Mouse (Mus musculus) cerebellum, adult 2 months (tissue): ENCODE results near the gene Pbx2. TPM values are rescaled to one million over a fixed set of nuclear protein-coding genes. Genes with fewer than 3 reads are reported as not detected.

Experiments used
- DNase-seq, 2 experiments: peaks; one replicate each; pipeline ENCODE4 v3.0.0; 2021
- H3K27ac ChIP-seq: fragments of 200-500 bp; 2 replicates; pipeline ENCODE4 v1.5.1; 2012; ENCODE audit warnings: low read length, control low read depth, inconsistent platforms; ENCODE audit not compliant: insufficient read depth
- H3K27me3 ChIP-seq: fragments of 200-500 bp; 2 replicates; pipeline ENCODE4 v1.6.1; 2012; ENCODE audit warnings: inconsistent platforms, mild to moderate bottlenecking, low read length, moderate library complexity; ENCODE audit not compliant: control insufficient read depth, insufficient read depth
- H3K4me1 ChIP-seq: fragments of 200-500 bp; 2 replicates; pipeline ENCODE4 v1.6.1; 2011; ENCODE audit warnings: low read length; ENCODE audit not compliant: control insufficient read depth, insufficient read depth
- H3K4me3 ChIP-seq: fragments of 200-500 bp; replicated peaks from 2 replicates; pipeline ENCODE3; 2011; ENCODE audit warnings: mild to moderate bottlenecking, low read depth, low read length, control low read depth; ENCODE audit not compliant: insufficient read depth
- CTCF ChIP-seq: fragments of 200-500 bp; IDR thresholded peaks from 2 replicates; pipeline ENCODE4 v1.5.1; 2011; ENCODE audit warnings: low read depth, mild to moderate bottlenecking, control low read depth, low read length, moderate library complexity, borderline replicate concordance; ENCODE audit not compliant: insufficient read depth
- POLR2A ChIP-seq: fragments of 200-500 bp; IDR thresholded peaks from 2 replicates; pipeline ENCODE4 v1.6.1; 2011; ENCODE audit warnings: low read length, control low read depth, borderline replicate concordance; ENCODE audit not compliant: insufficient read depth
- WGBS: fragments of 180-500 bp; shearing (Covaris S2); methylation state at CpG from one replicate; pipeline ENCODE4 v1.1.7; 2018; 5-methylcytosine and 5-hydroxymethylcytosine counted together
- polyA plus RNA-seq: library from polyadenylated mRNA; depleted of rRNA; stranded (reverse); fragments of >200 nt; gene quantifications from 2 replicates; pipeline ENCODE4 v1.2.3, GENCODE M21; 2012

Pbx2 gene
- polyA plus RNA-seq, 1 experiment: 69.5 TPM

GRCm38 (mm10) chr17:34618999-34619398 is 27.9 kb downstream of the Pbx2 start:
- DNase-seq: peak; percentile 67 to 76
- TF ChIP-seq POLR2A (no peak), CTCF (peak; percentile 79)
- WGBS: 17% methylated on average over 6 of the region's 6 CpGs
- H3K4me1 ChIP-seq: no peaks in the 10 kb centered on the region
- no peak overlapping the region for H3K4me3 ChIP-seq
- no peaks in the 10 kb centered on the region for H3K27me3 ChIP-seq
- H3K27ac ChIP-seq: no peak overlapping the region

- no peaks in the 10 kb centered on the region for H3K27me3 ChIP-seq
- no peak overlapping the region for H3K27ac ChIP-seq
- no peak overlapping the region for H3K4me3 ChIP-seq
- no peak for TF ChIP-seq CTCF
- no peak for TF ChIP-seq POLR2A
- 92% methylated on average over 8 of the region's 8 CpGs for WGBS
- peaks cover 4% of the 10 kb centered on the region for H3K4me1 ChIP-seq
- no peak for DNase-seq
Observed at GRCm38 (mm10) chr17:34621006-34621405, 29.9 kb downstream of the Pbx2 start.

- WGBS: 76% methylated on average over 9 of the region's 9 CpGs
- 0 out of 2 replicates have a peak, but pooled peaks have one; percentile 13 for TF ChIP-seq CTCF
- TF ChIP-seq POLR2A: no peak
- no peaks in the 10 kb centered on the region for H3K27me3 ChIP-seq
- H3K27ac ChIP-seq: no peak overlapping the region
- no peak overlapping the region for H3K4me3 ChIP-seq
- no peak for DNase-seq
- H3K4me1 ChIP-seq: peaks cover 10% of the 10 kb centered on the region
Observed at GRCm38 (mm10) chr17:34623161-34623560, 32.1 kb downstream of the Pbx2 start.

- Histone ChIP-seq H3K27me3 (no peaks in the 10 kb centered on the region), H3K4me1 (peaks cover 10% of the 10 kb centered on the region), H3K4me3 (no peak overlapping the region), H3K27ac (no peak overlapping the region)
- 96% methylated on average over 3 of the region's 3 CpGs for WGBS
- no peak for DNase-seq
- TF ChIP-seq POLR2A (no peak), CTCF (no peak)
Observed at GRCm38 (mm10) chr17:34624981-34625380, 33.9 kb downstream of the Pbx2 start.

- no peaks in the 10 kb centered on the region for H3K27me3 ChIP-seq
- no peak for DNase-seq
- peaks cover 10% of the 10 kb centered on the region for H3K4me1 ChIP-seq
- TF ChIP-seq POLR2A (no peak), CTCF (no peak)
- peak overlapping the region; percentile 73 for H3K27ac ChIP-seq
- H3K4me3 ChIP-seq: peak overlapping the region; percentile 79
- WGBS: 47% methylated on average over 16 of the region's 16 CpGs
Observed at GRCm38 (mm10) chr17:34626062-34626772, 35.2 kb downstream of the Pbx2 start.

GRCm38 (mm10) chr17:34626773-34627092 is 35.7 kb downstream of the Pbx2 start:
- H3K4me3 ChIP-seq: peak overlapping the region; percentile 79
- under 1% methylated on average over 18 of the region's 18 CpGs for WGBS
- H3K4me1 ChIP-seq: peaks cover 10% of the 10 kb centered on the region
- no peak for DNase-seq
- peak overlapping the region; percentile 73 for H3K27ac ChIP-seq
- no peaks in the 10 kb centered on the region for H3K27me3 ChIP-seq
- TF ChIP-seq CTCF: peak; percentile 10; the same call in 1 of the 2 replicates
- TF ChIP-seq POLR2A: no peak

GRCm38 (mm10) chr17:34627093-34627942 is 36.3 kb downstream of the Pbx2 start:
- no peak for TF ChIP-seq CTCF
- TF ChIP-seq POLR2A: peak; percentile 70
- H3K4me1 ChIP-seq: peaks cover 10% of the 10 kb centered on the region
- H3K4me3 ChIP-seq: peak overlapping the region; percentile 79
- no peaks in the 10 kb centered on the region for H3K27me3 ChIP-seq
- H3K27ac ChIP-seq: peak overlapping the region; percentile 97
- peak; percentile 87 to 91 for DNase-seq
- WGBS: 0% methylated on average over 45 of the region's 45 CpGs

- Histone ChIP-seq H3K27me3 (no peaks in the 10 kb centered on the region), H3K4me1 (peaks cover 10% of the 10 kb centered on the region), H3K4me3 (peak within 1 kb of the TSS; percentile 79), H3K27ac (peak within 1 kb of the TSS; percentile 97)
- DNase-seq: peak; percentile 88
- under 1% methylated on average over 29 of the region's 29 CpGs for WGBS
- TF ChIP-seq POLR2A (no peak), CTCF (no peak)
Observed at GRCm38 (mm10) chr17:34627943-34628643, 37.0 kb downstream of the Pbx2 start, which contains the start of gene Ppt2. TSS of gene Ppt2 (minus strand) at chr17:34628510.
